Mouse (Mus musculus) gastrocnemius, adult 18-20 months (tissue): ENCODE measurements at regions not wholly inside any gene's neighbourhood (a gene's known extent, or its start where the extent isn't known, plus 50 kb on each side); places are given as distances from the start of the nearest gene placed in this dataset.
A peak's percentile ranks its signal among the peaks of the same experiment; 100 is the strongest.

Experiments
- DNase-seq: peaks from one replicate; pipeline ENCODE4 v3.0.0; 2021; ENCODE audit warnings: low spot score

DNA sequence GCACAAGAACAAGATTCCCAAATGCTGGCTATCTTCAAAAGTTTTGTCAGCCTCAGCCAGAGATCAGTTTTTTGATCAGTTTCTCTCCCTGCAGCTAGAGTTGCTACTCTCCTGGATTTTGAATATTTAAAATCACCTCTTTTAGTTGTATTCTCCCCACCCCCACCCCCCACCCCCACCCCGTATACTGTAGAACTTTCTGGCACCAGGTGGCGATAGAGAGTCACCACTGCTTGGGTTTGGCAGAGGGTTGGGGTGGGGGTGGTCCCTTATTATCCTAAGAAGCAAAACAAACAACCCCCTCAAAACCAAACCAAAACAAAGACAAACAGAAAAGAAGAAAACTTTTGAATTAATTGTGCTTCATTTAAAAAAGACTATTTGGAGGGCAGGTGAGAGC lies 122.0 kb downstream of the Dkk1 start:
- DNase-seq: no peak

DNA sequence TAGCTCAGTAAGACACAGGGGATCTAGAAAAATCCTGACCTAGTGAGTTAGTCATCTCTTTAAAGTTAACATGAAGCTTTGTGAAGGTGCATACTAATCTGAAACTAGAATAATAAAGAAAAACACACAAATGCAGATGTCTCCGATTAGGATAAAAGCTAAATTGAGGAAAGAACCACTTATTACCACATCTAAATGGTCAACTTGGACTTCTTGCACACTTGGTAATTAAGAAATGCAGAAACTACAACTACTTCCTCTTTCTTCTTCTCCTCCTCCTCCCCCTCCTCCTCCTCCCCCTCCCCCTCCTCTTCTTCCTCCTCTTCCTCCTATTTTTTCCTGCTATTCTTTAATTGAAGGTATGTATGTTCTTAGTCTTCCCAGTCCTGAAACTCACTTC lies 116.3 kb downstream of the Dkk1 start:
- DNase-seq: no peak

DNA sequence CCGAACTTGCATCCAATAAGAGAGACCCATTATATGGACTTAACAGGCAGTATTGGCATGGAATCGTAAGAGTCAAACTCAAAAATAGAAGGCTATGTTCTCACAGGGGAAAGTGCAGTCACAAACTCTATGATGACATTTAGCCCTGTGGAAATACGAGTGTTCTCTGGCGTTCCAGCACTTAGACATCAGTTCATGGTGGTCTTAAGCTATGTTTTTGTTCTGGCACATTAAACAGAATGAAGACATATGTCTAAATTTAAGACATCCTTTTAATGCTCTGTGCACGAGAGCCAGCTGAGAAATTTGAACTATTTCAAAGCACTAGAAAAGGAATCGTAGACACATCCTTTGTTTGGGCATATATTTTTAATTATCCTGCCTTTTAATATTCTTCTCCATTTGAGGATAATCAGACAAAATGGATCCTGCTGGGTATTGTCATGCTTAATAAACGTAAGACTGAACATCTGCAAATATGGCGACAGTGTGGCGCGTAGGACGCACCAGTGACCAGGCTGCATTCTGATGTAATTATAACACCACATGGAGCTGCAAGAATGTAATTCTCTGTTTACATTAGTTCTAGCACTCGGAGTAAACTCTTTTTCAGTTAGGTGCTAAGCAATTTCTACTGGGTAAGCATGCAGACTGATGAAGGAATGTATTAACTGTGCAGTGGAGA lies 114.3 kb downstream of the Dkk1 start:
- DNase-seq: no peak

DNA sequence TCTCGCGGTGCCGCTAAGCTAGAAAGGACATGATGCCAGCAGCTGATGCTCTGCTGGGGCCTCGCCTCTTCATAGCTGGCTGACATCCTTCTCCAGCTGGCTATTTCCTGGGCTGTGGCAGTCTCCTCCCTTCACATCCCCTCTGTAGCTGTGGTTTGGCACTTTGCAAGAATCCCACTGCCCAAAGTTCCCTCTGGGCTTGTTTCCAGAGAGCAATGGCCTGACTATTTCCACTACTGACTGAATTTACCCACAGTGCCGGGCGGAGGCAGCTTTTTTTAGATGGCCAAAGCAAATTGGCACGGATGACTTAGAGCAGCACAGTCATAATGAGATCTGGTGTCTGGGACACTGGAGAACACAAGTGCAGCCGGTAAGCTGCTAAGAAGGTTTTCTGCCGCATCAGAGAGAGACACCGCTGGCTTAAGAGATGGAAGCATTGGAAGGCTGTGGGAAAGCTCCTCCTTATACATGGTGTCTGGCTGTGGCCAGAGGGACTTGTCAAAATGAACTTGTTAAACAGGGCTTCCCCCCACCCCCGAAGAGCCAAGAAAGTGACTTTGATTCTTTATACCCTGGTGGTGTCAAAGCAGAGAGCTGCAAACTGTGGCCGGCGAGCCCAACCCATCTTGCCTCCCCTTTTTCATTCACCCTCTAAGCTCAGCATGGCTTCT lies 98.5 kb downstream of the Dkk1 start:
- DNase-seq: peak; percentile 16

DNA sequence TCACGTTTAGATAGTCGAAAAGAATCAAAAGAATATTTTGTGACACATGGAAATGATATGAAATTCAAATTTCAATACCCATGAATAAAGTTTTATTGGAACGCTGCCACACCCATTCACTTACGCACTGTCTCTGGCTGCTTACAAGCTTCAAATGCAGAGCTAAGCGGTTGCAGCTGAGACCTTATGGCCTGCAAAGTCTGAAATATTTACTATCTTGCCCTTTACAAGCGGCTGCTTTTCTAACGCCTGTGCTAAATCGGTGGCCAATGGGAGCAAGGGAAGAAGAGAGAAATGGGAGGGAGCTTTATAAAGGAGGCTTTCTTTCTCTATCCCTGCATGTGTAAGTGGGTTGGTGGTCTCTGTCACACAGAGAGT lies 97.9 kb downstream of the Dkk1 start:
- DNase-seq: no peak

DNA sequence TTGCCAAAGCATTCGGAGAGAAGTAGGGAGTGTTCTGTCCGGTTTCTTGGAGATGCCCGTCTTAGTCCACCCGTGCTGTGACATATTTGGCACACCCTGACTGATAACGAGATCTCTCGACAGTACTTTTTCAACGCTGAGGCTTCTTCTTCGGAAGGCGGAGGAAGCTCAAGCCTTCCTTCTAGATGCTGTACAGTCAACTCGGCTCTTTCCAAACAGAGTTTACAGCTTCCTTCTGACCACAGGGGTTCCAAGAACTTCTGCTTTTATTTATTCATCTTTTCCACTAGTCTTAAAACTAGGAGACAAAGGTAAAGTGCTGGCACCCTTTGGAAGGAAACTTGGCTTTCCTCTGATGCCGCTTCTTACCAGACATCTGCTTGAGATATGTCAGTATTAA lies 96.8 kb downstream of the Dkk1 start:
- no peak for DNase-seq

DNA sequence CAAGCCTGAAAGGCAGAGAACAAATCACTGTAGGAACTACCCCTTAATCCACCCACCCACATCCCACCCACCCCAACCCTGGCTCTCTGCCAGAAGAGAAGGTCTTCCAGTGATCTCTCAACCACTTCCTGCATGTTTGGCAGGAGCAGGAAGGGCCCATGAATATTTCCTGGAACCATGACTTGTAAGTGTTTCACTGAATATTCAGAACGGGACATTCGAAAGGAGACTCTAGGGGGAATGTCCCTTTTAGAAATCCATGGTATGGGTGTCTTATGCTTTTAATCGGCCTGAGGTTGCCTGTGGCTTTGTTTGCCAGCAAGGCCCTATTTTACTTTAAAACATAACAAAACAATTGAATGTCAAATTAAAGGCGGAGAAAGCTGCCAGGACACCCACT lies 66.0 kb downstream of the Dkk1 start:
- no peak for DNase-seq

DNA sequence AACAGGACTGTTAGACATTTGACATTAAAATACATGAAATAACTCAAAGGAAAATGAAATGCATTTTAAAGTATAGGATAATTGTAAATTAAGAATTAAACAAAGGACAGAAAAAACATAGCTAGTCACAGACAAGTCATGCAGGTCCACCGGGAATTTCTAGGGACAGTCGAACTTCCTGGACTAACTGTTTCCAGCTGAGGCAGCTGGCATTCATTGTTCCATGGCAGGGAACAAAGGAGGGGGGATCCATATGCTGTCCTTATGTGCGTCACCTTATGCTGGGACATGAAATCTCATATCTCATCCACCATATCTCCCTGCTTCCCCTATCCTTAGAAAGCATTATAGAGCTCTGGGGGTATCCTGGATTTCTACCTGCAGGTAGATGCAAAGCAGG lies 59.7 kb downstream of the Dkk1 start:
- no peak for DNase-seq

DNA sequence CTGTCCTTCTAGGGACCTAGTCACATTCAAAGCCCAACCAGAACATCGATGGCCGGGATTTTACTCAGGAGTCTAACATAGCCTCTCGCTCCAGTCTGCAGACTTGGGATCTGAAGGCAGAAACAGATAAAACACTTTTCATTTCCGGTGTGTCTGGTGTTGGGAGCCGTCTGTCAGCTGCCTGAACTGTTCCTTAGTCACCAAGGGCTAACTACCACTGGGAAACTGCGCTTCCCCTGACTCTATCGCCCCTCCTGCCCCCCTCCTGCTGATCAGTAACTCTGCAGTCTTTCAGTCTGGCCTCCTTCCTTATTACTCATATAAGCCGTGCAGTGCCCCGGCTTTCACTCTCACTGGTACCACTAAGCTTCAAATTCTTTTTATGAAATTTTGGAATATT lies 58.5 kb downstream of the Dkk1 start:
- no peak for DNase-seq
